Mouse (Mus musculus) layer of hippocampus, adult 18-20 months (tissue): ENCODE measurements at regions not wholly inside any gene's neighbourhood (a gene's known extent, or its start where the extent isn't known, plus 50 kb on each side); places are given as distances from the start of the nearest gene placed in this dataset.

Source experiments
- DNase-seq, 2 experiments: peaks; one replicate each; pipeline ENCODE4 v3.0.0; 2022; ENCODE audit warnings: low spot score in 2 of 2

GRCm38 (mm10) chr8:113556994-113557393 lies 78.4 kb upstream of the Mon1b start:
- DNase-seq: peak in 1 of 2 experiments; percentile 34

GRCm38 (mm10) chr8:113581098-113581497 lies 54.3 kb upstream of the Mon1b start:
- DNase-seq: no peak

DNA sequence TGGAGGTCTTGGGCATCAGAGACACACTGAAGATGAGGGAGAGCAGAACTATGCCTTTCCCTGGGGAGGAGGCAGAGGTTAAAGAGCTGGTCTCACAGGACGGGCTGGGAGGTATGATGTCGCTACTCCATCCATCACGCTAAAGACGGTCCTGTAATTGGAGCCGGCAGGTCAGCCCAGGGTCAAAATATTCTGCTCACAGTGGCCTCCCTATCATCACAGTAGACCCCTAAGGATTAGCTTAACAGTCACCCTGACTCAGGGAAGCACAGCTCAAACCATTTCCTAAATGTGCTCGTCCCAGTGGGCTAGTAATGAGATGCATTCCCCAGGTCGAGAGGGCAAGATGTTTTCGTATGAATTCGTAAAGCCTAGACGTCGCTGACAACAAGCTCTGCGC lies 53.7 kb upstream of the Mon1b start:
- DNase-seq: no peak

DNA sequence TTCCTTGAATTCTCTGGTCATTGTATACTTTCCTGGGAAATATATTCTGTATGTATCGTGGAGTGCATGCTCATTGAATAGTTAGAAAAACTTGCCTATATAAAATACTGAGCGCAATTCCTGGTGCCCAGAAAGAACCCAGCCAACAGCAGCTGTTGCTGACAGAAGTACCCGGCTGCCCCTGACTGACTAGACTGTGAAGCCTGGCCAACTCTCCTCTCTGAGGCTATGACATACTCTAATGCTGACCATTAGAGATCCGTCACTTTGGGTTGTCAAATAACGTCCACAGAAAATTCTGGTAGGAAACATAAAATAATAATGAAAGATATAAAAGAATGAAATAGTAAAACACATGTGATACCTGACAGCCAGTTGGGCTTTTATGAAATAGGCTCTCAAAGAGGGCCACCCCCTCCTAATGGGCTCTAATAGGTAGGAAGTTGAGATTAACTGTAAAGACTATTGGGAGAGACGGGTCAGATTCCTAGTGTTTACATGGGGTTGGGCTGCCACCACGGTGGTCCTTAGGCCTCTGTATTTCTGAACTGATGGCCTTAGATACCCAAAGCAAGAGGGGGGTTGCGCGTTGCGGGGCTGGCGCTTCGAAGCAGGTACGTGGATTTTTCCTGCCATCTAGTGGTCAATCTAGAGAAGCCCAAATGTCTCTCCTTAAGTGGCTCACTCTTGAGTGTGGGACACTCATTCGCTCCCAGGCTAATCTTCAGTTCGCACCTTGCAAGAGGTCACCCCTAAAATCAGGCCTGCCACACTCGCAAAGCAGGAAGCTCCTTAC lies 53.0 kb upstream of the Mon1b start:
- DNase-seq: peak in 1 of 2 experiments; percentile 64

DNA sequence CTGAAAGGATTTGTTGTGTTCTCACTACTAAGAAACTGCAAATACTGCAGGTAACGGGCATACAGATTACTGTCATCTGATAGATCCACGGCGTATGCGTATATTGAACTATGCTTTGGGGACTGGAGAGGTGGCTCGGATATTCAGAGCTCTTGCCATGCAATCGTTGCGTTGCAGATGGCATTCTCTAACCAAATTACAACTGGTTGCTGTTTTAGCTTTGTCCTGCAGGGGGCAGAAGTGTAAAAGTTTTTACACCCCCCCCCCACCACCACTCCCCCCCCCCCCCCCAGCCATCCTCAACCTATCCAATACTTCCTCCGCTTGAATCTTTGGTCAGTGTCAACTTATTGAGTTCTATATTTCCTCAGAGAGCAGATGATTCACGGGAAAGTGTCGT lies 51.6 kb upstream of the Mon1b start:
- DNase-seq: no peak
